Comparison of ENCODE assay signal across 8 mouse cellular contexts in genomic region chr15:84923508-84924181, GRCm38 (mm10). TPM values are rescaled to one million over a fixed set of nuclear protein-coding genes. Genes with fewer than 3 reads are reported as not detected.
DNase-seq lines count a peak whose midpoint lies in the region; ATAC-seq and TF ChIP-seq lines count a peak whose summit lies in the region.

No protein-coding gene starts in this region.

- peak overlapping the region; percentile 85 for H3K4me3 ChIP-seq in kidney, embryonic 15.5 days (replicated peaks)
- H3K4me3 ChIP-seq in forebrain, embryonic 11.5 days (ENCODE audit: low read depth, low read length) = peak overlapping the region; percentile 98
- peak overlapping the region; percentile 97 for H3K4me3 ChIP-seq in limb, embryonic 14.5 days (replicated peaks; ENCODE audit: low read length)
- H3K4me3 ChIP-seq in neural tube, embryonic 13.5 days = peak overlapping the region; percentile 97

- H3K9ac ChIP-seq in kidney, embryonic 15.5 days = peak overlapping the region; percentile 96
- H3K9ac ChIP-seq in forebrain, embryonic 11.5 days (ENCODE audit: low read length) = peak overlapping the region; percentile 93
- H3K9ac ChIP-seq in limb, embryonic 14.5 days (ENCODE audit: low read depth, low read length, severe bottlenecking) = peak overlapping the region; percentile 96
- peak overlapping the region; percentile 98 for H3K9ac ChIP-seq in neural tube, embryonic 13.5 days

- in situ Hi-C loops in Patski (cut with MboI; ENCODE audit: low pct_unique_long_range_greater_than_20kb) = loop anchor here (10.0 kb wide), 1 partner anchor 169 kb away; no protein-coding TSS in a partner anchor

- H3K4me1 ChIP-seq in kidney, embryonic 15.5 days = peaks cover 25% of the 10 kb centered on the region
- H3K4me1 ChIP-seq in forebrain, embryonic 11.5 days (replicated peaks; ENCODE audit: control insufficient read depth, insufficient read depth, low read length) = peaks cover 4% of the 10 kb centered on the region; the same call in 1 of the 2 replicates
- peaks cover 15% of the 10 kb centered on the region; the same call in 1 of the 2 replicates for H3K4me1 ChIP-seq in limb, embryonic 14.5 days (ENCODE audit: control insufficient read depth, insufficient read depth, low read length)
- peaks cover 33% of the 10 kb centered on the region for H3K4me1 ChIP-seq in neural tube, embryonic 13.5 days (replicated peaks)

- TF ChIP-seq POLR2A in limb, embryonic 14.5 days (IDR thresholded peaks at IDR 0.05; ENCODE audit: borderline replicate concordance, extremely low read depth, insufficient read depth, insufficient read length) = no peak

- peak overlapping the region; percentile 60 for H3K4me2 ChIP-seq in kidney, embryonic 15.5 days
- H3K4me2 ChIP-seq in forebrain, embryonic 11.5 days (ENCODE audit: low read depth, low read length, severe bottlenecking) = peak overlapping the region; percentile 68
- peak overlapping the region; percentile 80 for H3K4me2 ChIP-seq in limb, embryonic 14.5 days (replicated peaks; ENCODE audit: low read depth, low read length, severe bottlenecking)
- H3K4me2 ChIP-seq in neural tube, embryonic 13.5 days = peak overlapping the region; percentile 93

- POLR2A ChIA-PET in Patski (lab: Charles Lee) = interaction anchor here (0.7 to 1.5 kb wide), 2 partner anchors 64 to 72 kb away, joined by 3 read pairs; no protein-coding TSS in a partner anchor

- H3K36me3 ChIP-seq in kidney, embryonic 15.5 days = peaks cover 15% of the 10 kb centered on the region
- no peaks in the 10 kb centered on the region for H3K36me3 ChIP-seq in forebrain, embryonic 11.5 days (ENCODE audit: control insufficient read depth, insufficient read depth, low read length)
- peaks cover 16% of the 10 kb centered on the region for H3K36me3 ChIP-seq in limb, embryonic 14.5 days (ENCODE audit: control insufficient read depth, insufficient read depth, low read length)
- peaks cover 14% of the 10 kb centered on the region for H3K36me3 ChIP-seq in neural tube, embryonic 13.5 days

- WGBS in kidney, embryonic 15.5 days = 0% methylated on average over 68 of the region's 68 CpGs
- WGBS in forebrain, embryonic 11.5 days = under 1% methylated on average over 64 of the region's 68 CpGs
- 1% methylated on average over 43 of the region's 68 CpGs for WGBS in limb, embryonic 14.5 days
- under 1% methylated on average over 65 of the region's 68 CpGs for WGBS in neural tube, embryonic 13.5 days

- H3K9me3 ChIP-seq in kidney, embryonic 15.5 days (replicated peaks) = no peaks in the 10 kb centered on the region
- no peaks in the 10 kb centered on the region for H3K9me3 ChIP-seq in forebrain, embryonic 11.5 days (ENCODE audit: control insufficient read depth, low read length)
- no peaks in the 10 kb centered on the region for H3K9me3 ChIP-seq in limb, embryonic 14.5 days (ENCODE audit: control insufficient read depth, low read length)
- no peaks in the 10 kb centered on the region for H3K9me3 ChIP-seq in neural tube, embryonic 13.5 days

- CTCF ChIA-PET in Patski (lab: Charles Lee) = interaction anchor here (1.0 to 2.8 kb wide), 6 partner anchors 11 to 165 kb away, joined by 3 to 14 read pairs (median 6); no protein-coding TSS in a partner anchor

- H3K27me3 ChIP-seq in kidney, embryonic 15.5 days = no peaks in the 10 kb centered on the region
- H3K27me3 ChIP-seq in Patski = no peaks in the 10 kb centered on the region
- no peaks in the 10 kb centered on the region for H3K27me3 ChIP-seq in forebrain, embryonic 11.5 days (ENCODE audit: control insufficient read depth, insufficient read depth, low read length)
- H3K27me3 ChIP-seq in limb, embryonic 14.5 days (ENCODE audit: control insufficient read depth, insufficient read depth, low read length) = no peaks in the 10 kb centered on the region
- H3K27me3 ChIP-seq in neural tube, embryonic 13.5 days = no peaks in the 10 kb centered on the region

- H3K27ac ChIP-seq in kidney, embryonic 15.5 days = peak overlapping the region; percentile 97
- peak overlapping the region; percentile 94 for H3K27ac ChIP-seq in forebrain, embryonic 11.5 days (ENCODE audit: low read depth, low read length)
- peak overlapping the region; percentile 96 for H3K27ac ChIP-seq in limb, embryonic 14.5 days (replicated peaks; ENCODE audit: low read depth, low read length)
- H3K27ac ChIP-seq in neural tube, embryonic 13.5 days (replicated peaks) = peak overlapping the region; percentile 97

- no peak for DNase-seq in kidney, postnatal 14 days
- DNase-seq in Patski (ENCODE audit: low read depth, low spot score) = no peak
- no peak for DNase-seq in forebrain, embryonic 11.5 days (ENCODE audit: low spot score)
- DNase-seq in limb, embryonic 14.5 days (ENCODE audit: low spot score) = peak; percentile 15
- no peak for DNase-seq in left cerebral cortex, adult 18-20 months (ENCODE audit: low spot score in 2 of 2)
- DNase-seq in thymus, postnatal 0 days (ENCODE audit: low spot score) = no peak

- TF ChIP-seq CTCF in Patski (IDR thresholded peaks at IDR 0.05) = no peak

- ATAC-seq in kidney, embryonic 15.5 days (replicated peaks; ENCODE audit: low FRiP score) = peak; percentile 81
- ATAC-seq in Patski = peak; percentile 49
- peak; percentile 73 for ATAC-seq in forebrain, embryonic 11.5 days (replicated peaks; ENCODE audit: low FRiP score)
- peak; percentile 67 for ATAC-seq in limb, embryonic 14.5 days (ENCODE audit: low FRiP score, low read depth)
- peak; percentile 73 for ATAC-seq in neural tube, embryonic 13.5 days (ENCODE audit: low read depth)

RNA-seq across cellular contexts. Expression of gene Nup50, which starts 0.4 kb away (rescaled TPM):
- polyA plus RNA-seq in kidney, embryonic 15.5 days (2015; fragmentation: Nextera tagmentation; extraction: Ambion mirVana) = 41.1 and 42.9 TPM in 2 replicates
- polyA plus RNA-seq in Patski (2021) = 41.5 TPM
- 75.8 and 79.7 TPM in 2 replicates for polyA plus RNA-seq in forebrain, embryonic 11.5 days (2014; fragmentation: Nextera tagmentation; extraction: Ambion mirVana)
- 17.5 and 19.7 TPM in 2 replicates for polyA plus RNA-seq in limb, embryonic 14.5 days (2012; rRNA removed)
- 29.1 and 31.2 TPM in 2 replicates for polyA plus RNA-seq in limb, embryonic 14.5 days (2014; fragmentation: Nextera tagmentation; extraction: Ambion mirVana)
- polyA plus RNA-seq in neural tube, embryonic 13.5 days (2015; fragmentation: Nextera tagmentation; extraction: Ambion mirVana) = 27.4 and 30.7 TPM in 2 replicates
- 10 to 100 TPM; 30.6 to 33.4 TPM for total RNA-seq in left cerebral cortex, adult 18-20 months (2021)
- 37.0 and 38.1 TPM in 2 replicates for polyA plus RNA-seq in thymus, postnatal 0 days (2015; fragmentation: Nextera tagmentation; extraction: Ambion mirVana)

RNA-seq across cellular contexts. Expression of gene Gm29666, which starts 3.8 kb away (rescaled TPM):
- polyA plus RNA-seq in kidney, embryonic 15.5 days (2015; fragmentation: Nextera tagmentation; extraction: Ambion mirVana) = 0.90 and 1.0 TPM in 2 replicates
- polyA plus RNA-seq in Patski (2021) = 0.18 TPM
- polyA plus RNA-seq in forebrain, embryonic 11.5 days (2014; fragmentation: Nextera tagmentation; extraction: Ambion mirVana) = 0.79 and 1.5 TPM in 2 replicates
- 0.69 and 1.1 TPM in 2 replicates for polyA plus RNA-seq in limb, embryonic 14.5 days (2012; rRNA removed)
- 0.33 and 0.40 TPM in 2 replicates for polyA plus RNA-seq in limb, embryonic 14.5 days (2014; fragmentation: Nextera tagmentation; extraction: Ambion mirVana)
- 0.87 and 0.88 TPM in 2 replicates for polyA plus RNA-seq in neural tube, embryonic 13.5 days (2015; fragmentation: Nextera tagmentation; extraction: Ambion mirVana)
- total RNA-seq in left cerebral cortex, adult 18-20 months (2021) = 1 to 10 TPM; 1.1 TPM
- 0.48 and 0.75 TPM in 2 replicates for polyA plus RNA-seq in thymus, postnatal 0 days (2015; fragmentation: Nextera tagmentation; extraction: Ambion mirVana)
